Mouse (Mus musculus): ENCODE data around the gene Ganab. TPM values are rescaled to one million over a fixed set of nuclear protein-coding genes. Genes with fewer than 3 reads are reported as not detected.
"Not testable (repeated sequence)": the region's sequence is repeated elsewhere in the genome, so short reads cannot be mapped to it uniquely, and the experiment has no call there.

Ganab gene
- polyA plus RNA-seq, 1 experiment, result 117 TPM

GRCm38 (mm10) chr19:8857689-8858088, 40.2 kb upstream of the Ganab start:
- Histone ChIP-seq H3K36me3 (ENCODE audit: control insufficient read depth, insufficient read depth) (no peaks in the 10 kb centered on the region), H3K79me2 (ENCODE audit: control insufficient read depth, insufficient read depth) (no peaks in the 10 kb centered on the region), H3K4me3 (ENCODE audit: insufficient read depth, poor library complexity, severe bottlenecking) (no peak overlapping the region), H3ac (ENCODE audit: control insufficient read depth, insufficient read length, low read depth) (no peak overlapping the region), H3K27me3 (ENCODE audit: control insufficient read depth, insufficient read depth, insufficient read length) (no peaks in the 10 kb centered on the region), H3K79me3 (ENCODE audit: low read depth) (no peaks in the 10 kb centered on the region)
- TF ChIP-seq CTCF (IDR thresholded peaks at IDR 0.05; ENCODE audit: control insufficient read depth, insufficient read depth, insufficient read length) (peak; percentile 16), MYOG (IDR thresholded peaks at IDR 0.05; ENCODE audit: control insufficient read depth, extremely low read depth, insufficient read length) (no peak), MYOD1 (IDR thresholded peaks at IDR 0.05; ENCODE audit: control insufficient read depth, insufficient read length, low read depth) (no peak), USF1 (IDR thresholded peaks at IDR 0.05; ENCODE audit: low read depth) (peak; percentile 79)

GRCm38 (mm10) chr19:8859018-8859417, 38.9 kb upstream of the Ganab start:
- TF ChIP-seq MAX (IDR thresholded peaks at IDR 0.05) (no peak), USF1 (IDR thresholded peaks at IDR 0.05; ENCODE audit: low read depth) (no peak), MYOD1 (IDR thresholded peaks at IDR 0.05; ENCODE audit: control insufficient read depth, insufficient read length, low read depth) (no peak), CEBPB (IDR thresholded peaks at IDR 0.05; ENCODE audit: low read depth) (no peak), CTCF (IDR thresholded peaks at IDR 0.05; ENCODE audit: control insufficient read depth, insufficient read depth, insufficient read length) (no peak), MYOG (IDR thresholded peaks at IDR 0.05; ENCODE audit: control insufficient read depth, extremely low read depth, insufficient read length) (no peak), FOSL1 (IDR thresholded peaks at IDR 0.05; ENCODE audit: insufficient read depth, low read length, poor library complexity, severe bottlenecking) (no peak)
- Histone ChIP-seq H3K79me2 (ENCODE audit: control insufficient read depth, insufficient read depth) (no peaks in the 10 kb centered on the region), H3K79me3 (ENCODE audit: low read depth) (no peaks in the 10 kb centered on the region), H3K4me3 (ENCODE audit: insufficient read depth, poor library complexity, severe bottlenecking) (no peak overlapping the region), H3K36me3 (ENCODE audit: control insufficient read depth, insufficient read depth) (no peaks in the 10 kb centered on the region), H3ac (ENCODE audit: control insufficient read depth, insufficient read length, low read depth) (no peak overlapping the region), H3K27me3 (ENCODE audit: control insufficient read depth, insufficient read depth, insufficient read length) (no peaks in the 10 kb centered on the region)

- H3K79me3 ChIP-seq (ENCODE audit: low read depth), result no peaks in the 10 kb centered on the region
- H3K4me3 ChIP-seq (ENCODE audit: insufficient read depth, poor library complexity, severe bottlenecking), result no peak overlapping the region
- H3ac ChIP-seq (ENCODE audit: control insufficient read depth, insufficient read length, low read depth), result no peak overlapping the region
- H3K27me3 ChIP-seq (ENCODE audit: control insufficient read depth, insufficient read depth, insufficient read length), result no peaks in the 10 kb centered on the region
- TF ChIP-seq CTCF (IDR thresholded peaks at IDR 0.05; ENCODE audit: control insufficient read depth, insufficient read depth, insufficient read length) (no peak), MYOG (IDR thresholded peaks at IDR 0.05; ENCODE audit: control insufficient read depth, extremely low read depth, insufficient read length) (no peak), MYOD1 (IDR thresholded peaks at IDR 0.05; ENCODE audit: control insufficient read depth, insufficient read length, low read depth) (no peak), CEBPB (IDR thresholded peaks at IDR 0.05; ENCODE audit: low read depth) (no peak), FOSL1 (IDR thresholded peaks at IDR 0.05; ENCODE audit: insufficient read depth, low read length, poor library complexity, severe bottlenecking) (no peak), USF1 (IDR thresholded peaks at IDR 0.05; ENCODE audit: low read depth) (no peak), MAX (IDR thresholded peaks at IDR 0.05) (no peak)
- H3K79me2 ChIP-seq (ENCODE audit: control insufficient read depth, insufficient read depth), result no peaks in the 10 kb centered on the region
- no peaks in the 10 kb centered on the region for H3K36me3 ChIP-seq (ENCODE audit: control insufficient read depth, insufficient read depth)
These were observed 33.6 kb upstream of the Ganab start for GRCm38 (mm10) chr19:8864265-8864664.

- H3ac ChIP-seq (ENCODE audit: control insufficient read depth, insufficient read length, low read depth); H3K4me3 ChIP-seq (ENCODE audit: insufficient read depth, poor library complexity, severe bottlenecking); H3K27me3 ChIP-seq (ENCODE audit: control insufficient read depth, insufficient read depth, insufficient read length): not testable (repeated sequence)
- peaks cover 24% of the 10 kb centered on the region for H3K36me3 ChIP-seq (ENCODE audit: control insufficient read depth, insufficient read depth)
- H3K79me3 ChIP-seq (ENCODE audit: low read depth), result peaks cover 11% of the 10 kb centered on the region
- peaks cover 23% of the 10 kb centered on the region for H3K79me2 ChIP-seq (ENCODE audit: control insufficient read depth, insufficient read depth)
These were observed 27.5 kb upstream of the Ganab start for GRCm38 (mm10) chr19:8870381-8870780.

- H3K36me3 ChIP-seq (ENCODE audit: control insufficient read depth, insufficient read depth), result peaks cover 29% of the 10 kb centered on the region
- H3K27me3 ChIP-seq (ENCODE audit: control insufficient read depth, insufficient read depth, insufficient read length), result no peaks in the 10 kb centered on the region
- peak overlapping the region; percentile 84 for H3K4me3 ChIP-seq (ENCODE audit: insufficient read depth, poor library complexity, severe bottlenecking)
- peak overlapping the region; percentile 49 for H3ac ChIP-seq (ENCODE audit: control insufficient read depth, insufficient read length, low read depth)
- no peak for TF ChIP-seq CEBPB (IDR thresholded peaks at IDR 0.05; ENCODE audit: low read depth)
- TF ChIP-seq CTCF (IDR thresholded peaks at IDR 0.05; ENCODE audit: control insufficient read depth, insufficient read depth, insufficient read length), result no peak
- no peak for TF ChIP-seq MAX (IDR thresholded peaks at IDR 0.05)
- TF ChIP-seq MYOD1 (IDR thresholded peaks at IDR 0.05; ENCODE audit: control insufficient read depth, insufficient read length, low read depth), result no peak
- TF ChIP-seq USF1 (IDR thresholded peaks at IDR 0.05; ENCODE audit: low read depth), result no peak
- no peak for TF ChIP-seq MYOG (IDR thresholded peaks at IDR 0.05; ENCODE audit: control insufficient read depth, extremely low read depth, insufficient read length)
- TF ChIP-seq FOSL1 (IDR thresholded peaks at IDR 0.05; ENCODE audit: insufficient read depth, low read length, poor library complexity, severe bottlenecking), result no peak
- peaks cover 11% of the 10 kb centered on the region for H3K79me3 ChIP-seq (ENCODE audit: low read depth)
- H3K79me2 ChIP-seq (ENCODE audit: control insufficient read depth, insufficient read depth), result peaks cover 23% of the 10 kb centered on the region
These were observed 27.0 kb upstream of the Ganab start for GRCm38 (mm10) chr19:8870838-8871237.

- H3K36me3 ChIP-seq (ENCODE audit: control insufficient read depth, insufficient read depth), result peaks cover 36% of the 10 kb centered on the region
- no peaks in the 10 kb centered on the region for H3K27me3 ChIP-seq (ENCODE audit: control insufficient read depth, insufficient read depth, insufficient read length)
- no peak for TF ChIP-seq CTCF (IDR thresholded peaks at IDR 0.05; ENCODE audit: control insufficient read depth, insufficient read depth, insufficient read length)
- TF ChIP-seq MAX (IDR thresholded peaks at IDR 0.05), result peak; percentile 57
- no peak for TF ChIP-seq FOSL1 (IDR thresholded peaks at IDR 0.05; ENCODE audit: insufficient read depth, low read length, poor library complexity, severe bottlenecking)
- TF ChIP-seq USF1 (IDR thresholded peaks at IDR 0.05; ENCODE audit: low read depth), result peak; percentile 100
- no peak for TF ChIP-seq MYOD1 (IDR thresholded peaks at IDR 0.05; ENCODE audit: control insufficient read depth, insufficient read length, low read depth)
- TF ChIP-seq CEBPB (IDR thresholded peaks at IDR 0.05; ENCODE audit: low read depth), result no peak
- TF ChIP-seq MYOG (IDR thresholded peaks at IDR 0.05; ENCODE audit: control insufficient read depth, extremely low read depth, insufficient read length), result no peak
- H3ac ChIP-seq (ENCODE audit: control insufficient read depth, insufficient read length, low read depth), result peak within 1 kb of the TSS; percentile 98
- peaks cover 11% of the 10 kb centered on the region for H3K79me3 ChIP-seq (ENCODE audit: low read depth)
- H3K4me3 ChIP-seq (ENCODE audit: insufficient read depth, poor library complexity, severe bottlenecking), result peak within 1 kb of the TSS; percentile 84
- peaks cover 23% of the 10 kb centered on the region for H3K79me2 ChIP-seq (ENCODE audit: control insufficient read depth, insufficient read depth)
These were observed 26.3 kb upstream of the Ganab start, which contains the start of gene Ubxn1 for GRCm38 (mm10) chr19:8871267-8872186. Gene Ubxn1 (plus strand): TSS chr19:8871496.
